10 mouse cellular contexts compared by ENCODE assay signal in genomic region chr6:145285656-145286055, GRCm38 (mm10).
"Had no signal": no experiment of that assay in that cellular context is flagged by ENCODE, and none has a peak within 500 bp of the region (broad histone marks: within the 10 kb centered on the region; RNA-seq: fewer than 3 reads in every experiment).

No protein-coding gene starts in this region.

- DNase-seq: kidney, postnatal 10 days; kidney, postnatal 36 days; layer of hippocampus, postnatal 36 days; liver, embryonic 13.5 days; lung, adult 2 months; lung, postnatal 14 days; lung, postnatal 4 days; midbrain, embryonic 14.5 days; thymus, adult 18-20 months; thymus, postnatal 4 days had no signal
